Mouse (Mus musculus): ENCODE measurements around the gene Mrtfa. TPM values are rescaled to one million over a fixed set of nuclear protein-coding genes. Genes with fewer than 3 reads are reported as not detected.

Mrtfa gene
- polyA plus RNA-seq, 1 experiment from 2014 or later = 22.3 TPM

DNA sequence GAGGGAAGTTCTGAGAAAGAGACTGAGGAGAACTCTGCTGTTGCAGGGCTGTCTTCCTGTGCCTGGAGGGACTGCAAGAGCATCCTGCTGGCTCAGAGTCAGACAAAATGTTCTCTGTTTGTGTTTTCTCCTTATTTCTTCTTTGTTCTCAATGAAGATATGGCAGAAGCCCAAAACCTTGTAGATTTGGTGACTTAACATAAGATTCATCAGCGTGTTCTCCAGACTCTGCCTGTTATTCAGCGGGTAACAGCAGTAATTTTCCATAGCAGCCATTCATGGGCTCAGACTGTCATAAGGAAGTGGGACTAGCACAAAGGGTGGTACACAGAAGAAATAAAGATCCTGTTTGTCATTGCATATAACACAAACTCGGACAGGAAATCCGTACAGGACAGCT is 210.9 kb downstream of the Mrtfa start:
- DNase-seq (ENCODE audit: low spot score) = no peak
- no peaks in the 10 kb centered on the region for H3K4me1 ChIP-seq (ENCODE audit: control insufficient read depth, insufficient read depth, low read length)

DNA sequence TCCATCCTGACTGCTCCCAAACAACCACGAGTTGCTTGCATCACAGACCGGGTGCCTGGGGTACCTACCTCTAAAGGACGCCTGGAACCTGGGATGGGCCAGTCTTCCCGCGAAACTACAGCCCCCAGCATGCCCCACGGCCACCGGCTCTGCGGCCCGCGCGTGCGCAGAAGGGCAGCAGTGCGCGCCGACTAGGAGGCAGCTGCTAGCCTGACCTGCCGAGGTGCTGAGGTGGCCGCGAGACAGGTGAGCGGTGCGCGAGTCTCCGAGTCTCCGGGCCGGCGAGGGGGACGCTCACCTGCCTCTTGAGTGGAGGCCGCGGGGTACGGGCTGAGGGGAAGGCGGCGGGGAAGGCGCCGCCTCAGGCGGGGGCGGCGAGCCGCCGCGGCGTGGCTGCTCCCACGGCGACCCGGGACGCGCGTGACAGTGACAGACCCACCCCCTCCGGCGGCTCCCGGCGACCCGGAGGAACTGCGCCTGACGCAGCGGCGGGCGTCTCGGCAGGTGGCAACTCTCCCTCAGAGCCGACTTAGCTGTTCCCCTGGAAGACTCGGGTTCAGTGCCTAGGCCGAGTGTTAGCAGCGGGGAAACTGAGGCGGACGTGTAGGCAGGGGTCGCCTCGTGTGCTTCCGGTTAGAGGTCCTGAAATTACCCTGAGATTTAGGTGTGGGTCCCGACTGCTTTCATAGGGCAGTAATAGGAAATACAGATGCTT is 212.8 kb downstream of the Mrtfa start, which contains the start of gene Sgsm3:
Sgsm3 (plus strand) TSS at position 146 of the 715 bp plus-strand sequence.
- ATAC-seq (ENCODE audit: insufficient number of reproducible peaks, low FRiP score, low TSS enrichment, low read depth) (peak; percentile 84), DNase-seq (ENCODE audit: low spot score) (peak; percentile 90)
- no peaks in the 10 kb centered on the region; the same call in 1 of the 2 replicates for H3K27me3 ChIP-seq (ENCODE audit: control insufficient read depth, insufficient read depth, low read length)
- WGBS = under 1% methylated on average over 67 of the region's 67 CpGs
- no peaks in the 10 kb centered on the region for H3K36me3 ChIP-seq (ENCODE audit: control insufficient read depth, insufficient read depth, low read length)
- no peak within 1 kb of the TSS for H3K27ac ChIP-seq (replicated peaks; ENCODE audit: low read depth, low read length)
- H3K9me3 ChIP-seq (ENCODE audit: control insufficient read depth, low read length) = no peaks in the 10 kb centered on the region
- H3K4me2 ChIP-seq (ENCODE audit: low read depth, severe bottlenecking) = peak within 1 kb of the TSS; percentile 92
- peak within 1 kb of the TSS; percentile 65 for H3K9ac ChIP-seq (ENCODE audit: low read length)
- H3K4me1 ChIP-seq (ENCODE audit: control insufficient read depth, insufficient read depth, low read length) = no peaks in the 10 kb centered on the region
- H3K4me3 ChIP-seq (ENCODE audit: low read depth, low read length) = peak within 1 kb of the TSS; percentile 82

More for the DNA sequence above, 210.9 kb downstream of the Mrtfa start:
- H3K27ac ChIP-seq (replicated peaks; ENCODE audit: low read depth, low read length) = no peak overlapping the region
- no peaks in the 10 kb centered on the region; the same call in 1 of the 2 replicates for H3K27me3 ChIP-seq (ENCODE audit: control insufficient read depth, insufficient read depth, low read length)
- WGBS = 90% methylated on average over 4 of the region's 4 CpGs
- no peak for ATAC-seq (ENCODE audit: insufficient number of reproducible peaks, low FRiP score, low TSS enrichment, low read depth)
- H3K4me2 ChIP-seq (ENCODE audit: low read depth, severe bottlenecking) = no peak overlapping the region
- H3K9me3 ChIP-seq (ENCODE audit: control insufficient read depth, low read length) = no peaks in the 10 kb centered on the region
- no peak overlapping the region for H3K4me3 ChIP-seq (ENCODE audit: low read depth, low read length)
- H3K36me3 ChIP-seq (ENCODE audit: control insufficient read depth, insufficient read depth, low read length) = no peaks in the 10 kb centered on the region
- no peak overlapping the region for H3K9ac ChIP-seq (ENCODE audit: low read length)

DNA sequence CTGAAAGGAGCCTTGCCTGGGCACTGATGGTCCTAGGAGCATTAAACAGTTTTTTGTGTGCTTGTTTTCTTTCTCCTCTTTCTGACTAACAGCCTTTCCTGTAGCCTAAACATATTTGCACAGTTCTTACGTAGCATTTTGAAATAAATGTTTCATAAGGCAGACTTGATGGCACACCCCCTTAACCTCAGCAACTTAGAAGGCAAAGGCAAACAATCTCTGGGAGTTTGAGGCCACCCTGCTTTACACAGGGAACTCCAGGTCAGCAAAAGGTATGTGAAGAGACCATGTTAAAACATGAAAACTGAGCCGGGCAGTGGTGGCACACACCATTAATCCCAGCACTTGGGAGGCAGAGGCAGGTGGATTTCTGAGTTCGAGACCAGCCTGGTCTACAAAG is 214.9 kb downstream of the Mrtfa start:
- no peaks in the 10 kb centered on the region for H3K36me3 ChIP-seq (ENCODE audit: control insufficient read depth, insufficient read depth, low read length)
- no peaks in the 10 kb centered on the region for H3K4me1 ChIP-seq (ENCODE audit: control insufficient read depth, insufficient read depth, low read length)
- WGBS = 87% methylated on average over 3 of the region's 3 CpGs
- H3K9ac ChIP-seq (ENCODE audit: low read length) = no peak overlapping the region
- ATAC-seq (ENCODE audit: insufficient number of reproducible peaks, low FRiP score, low TSS enrichment, low read depth) = no peak
- H3K27me3 ChIP-seq (ENCODE audit: control insufficient read depth, insufficient read depth, low read length) = no peaks in the 10 kb centered on the region; the same call in 1 of the 2 replicates
- H3K4me3 ChIP-seq (ENCODE audit: low read depth, low read length) = no peak overlapping the region
- no peaks in the 10 kb centered on the region for H3K9me3 ChIP-seq (ENCODE audit: control insufficient read depth, low read length)
- DNase-seq (ENCODE audit: low spot score) = no peak
- no peak overlapping the region for H3K27ac ChIP-seq (replicated peaks; ENCODE audit: low read depth, low read length)
- H3K4me2 ChIP-seq (ENCODE audit: low read depth, severe bottlenecking) = no peak overlapping the region

DNA sequence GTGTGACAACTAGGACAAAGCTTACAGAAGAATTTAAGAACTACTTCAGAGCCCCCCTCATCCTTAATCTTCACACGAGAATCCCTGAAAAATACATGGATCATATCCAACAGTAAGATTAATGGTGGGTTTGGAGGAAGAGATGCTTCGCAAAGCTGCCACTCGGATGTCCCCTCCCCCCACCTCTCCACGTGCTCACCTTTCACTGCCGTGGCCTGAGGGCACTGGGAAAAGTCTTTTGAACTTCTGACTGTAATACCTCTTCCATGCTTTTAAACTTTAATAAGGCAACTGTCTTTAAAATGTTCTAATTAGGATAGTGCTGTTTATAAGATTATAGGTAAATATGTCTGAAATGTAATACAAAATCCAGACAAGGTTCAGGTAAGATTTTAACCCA is 216.2 kb downstream of the Mrtfa start:
- DNase-seq (ENCODE audit: low spot score) = peak; percentile 54
- Histone ChIP-seq H3K9ac (ENCODE audit: low read length) (no peak overlapping the region), H3K4me3 (ENCODE audit: low read depth, low read length) (no peak overlapping the region), H3K4me2 (ENCODE audit: low read depth, severe bottlenecking) (no peak overlapping the region), H3K4me1 (ENCODE audit: control insufficient read depth, insufficient read depth, low read length) (no peaks in the 10 kb centered on the region), H3K27me3 (ENCODE audit: control insufficient read depth, insufficient read depth, low read length) (no peaks in the 10 kb centered on the region; the same call in 1 of the 2 replicates), H3K36me3 (ENCODE audit: control insufficient read depth, insufficient read depth, low read length) (peaks cover 3% of the 10 kb centered on the region; the same call in 1 of the 2 replicates), H3K27ac (replicated peaks; ENCODE audit: low read depth, low read length) (no peak overlapping the region), H3K9me3 (ENCODE audit: control insufficient read depth, low read length) (no peaks in the 10 kb centered on the region)
- no peak for ATAC-seq (ENCODE audit: insufficient number of reproducible peaks, low FRiP score, low TSS enrichment, low read depth)
- WGBS = 38% methylated on average over 5 of the region's 5 CpGs

DNA sequence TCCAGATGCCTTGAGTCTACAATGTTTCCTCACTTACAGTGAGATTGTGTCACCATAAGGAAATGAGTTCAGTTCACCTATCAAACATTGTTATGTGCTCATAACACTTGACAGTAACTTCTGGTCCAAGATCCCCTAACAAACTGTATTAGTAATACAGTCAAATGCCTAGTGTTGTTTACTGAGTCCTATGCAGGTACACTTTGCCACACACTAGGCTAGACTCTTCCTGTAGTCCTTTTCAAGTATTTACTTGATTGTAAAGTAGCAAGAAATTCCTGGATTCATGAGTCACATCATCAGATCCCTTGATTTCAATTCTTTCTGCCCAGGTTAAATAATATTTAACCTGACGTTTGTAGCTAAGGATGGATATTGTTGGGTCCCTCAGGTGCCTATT is 221.2 kb downstream of the Mrtfa start:
- DNase-seq (ENCODE audit: low spot score) (no peak), ATAC-seq (ENCODE audit: insufficient number of reproducible peaks, low FRiP score, low TSS enrichment, low read depth) (no peak)
- Histone ChIP-seq H3K27ac (replicated peaks; ENCODE audit: low read depth, low read length) (no peak overlapping the region), H3K27me3 (ENCODE audit: control insufficient read depth, insufficient read depth, low read length) (no peaks in the 10 kb centered on the region), H3K9me3 (ENCODE audit: control insufficient read depth, low read length) (no peaks in the 10 kb centered on the region), H3K4me3 (ENCODE audit: low read depth, low read length) (no peak overlapping the region), H3K4me2 (ENCODE audit: low read depth, severe bottlenecking) (no peak overlapping the region), H3K36me3 (ENCODE audit: control insufficient read depth, insufficient read depth, low read length) (peaks cover 24% of the 10 kb centered on the region; the same call in 1 of the 2 replicates), H3K4me1 (ENCODE audit: control insufficient read depth, insufficient read depth, low read length) (no peaks in the 10 kb centered on the region), H3K9ac (ENCODE audit: low read length) (no peak overlapping the region)
- 89% methylated on average over 1 of the region's 1 CpGs for WGBS

Other genes starting within 250 kb of the Mrtfa start
- 196 and 197 TPM in 2 replicates for gene Adsl, start 242.3 kb downstream of the Mrtfa start, polyA plus RNA-seq (2014; fragmentation: Nextera tagmentation; extraction: Ambion mirVana)
- gene Sgsm3, start 213.0 kb downstream of the Mrtfa start, polyA plus RNA-seq (2014; fragmentation: Nextera tagmentation; extraction: Ambion mirVana) = 20.2 and 20.8 TPM in 2 replicates
- gene Mchr1, start 44.7 kb upstream of the Mrtfa start, polyA plus RNA-seq (2014; fragmentation: Nextera tagmentation; extraction: Ambion mirVana) = 0.28 and 0.55 TPM in 2 replicates
- gene Slc25a17, start 170.1 kb upstream of the Mrtfa start, polyA plus RNA-seq (2014; fragmentation: Nextera tagmentation; extraction: Ambion mirVana) = 99.9 and 104 TPM in 2 replicates
- gene St13, start 209.3 kb upstream of the Mrtfa start, polyA plus RNA-seq (2014; fragmentation: Nextera tagmentation; extraction: Ambion mirVana) = 209 and 211 TPM in 2 replicates
- gene Xpnpep3, start 209.4 kb upstream of the Mrtfa start, polyA plus RNA-seq (2014; fragmentation: Nextera tagmentation; extraction: Ambion mirVana) = 8.6 and 8.7 TPM in 2 replicates
- gene Dnajb7, start 217.5 kb upstream of the Mrtfa start, polyA plus RNA-seq (2014; fragmentation: Nextera tagmentation; extraction: Ambion mirVana) = 1.7 and 2.2 TPM in 2 replicates

Data from limb, embryonic 11.5 days (tissue).